Mouse (Mus musculus) adrenal gland, postnatal 14 days (tissue): ENCODE measurements around the gene Acbd3. TPM values are rescaled to one million over a fixed set of nuclear protein-coding genes. Genes with fewer than 3 reads are reported as not detected.

Source experiments
- DNase-seq: peaks from one replicate; pipeline ENCODE4 v3.0.0; 2021; ENCODE audit warnings: mixed read lengths
- total RNA-seq: library from RNA; stranded (reverse); gene quantifications from 2 replicates; pipeline ENCODE4 v1.2.3, GENCODE M21; 2021

Gene Acbd3
- total RNA-seq, 1 experiment from 2014 or later, result 41.8 TPM

DNA sequence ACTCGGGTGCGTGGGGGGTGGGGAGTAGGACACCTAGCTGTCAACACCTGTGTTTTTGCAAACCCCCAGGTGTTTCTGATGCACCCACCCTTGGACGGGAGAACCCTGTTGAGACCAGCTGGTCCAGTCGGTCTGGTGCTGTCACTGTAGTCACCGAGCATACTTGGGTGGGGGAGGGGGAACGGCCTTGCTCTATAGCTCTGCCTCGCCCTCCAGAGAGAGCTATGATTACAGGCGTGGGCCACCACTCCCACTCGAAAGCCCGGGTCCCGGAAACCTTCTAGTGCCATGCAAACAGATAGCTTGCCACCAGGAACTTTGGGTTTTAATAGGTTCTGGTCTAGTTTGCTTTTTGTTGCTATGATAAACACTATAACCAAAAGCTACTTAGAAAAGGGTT is 36.3 kb downstream of the Acbd3 start:
- no peak for DNase-seq

DNA sequence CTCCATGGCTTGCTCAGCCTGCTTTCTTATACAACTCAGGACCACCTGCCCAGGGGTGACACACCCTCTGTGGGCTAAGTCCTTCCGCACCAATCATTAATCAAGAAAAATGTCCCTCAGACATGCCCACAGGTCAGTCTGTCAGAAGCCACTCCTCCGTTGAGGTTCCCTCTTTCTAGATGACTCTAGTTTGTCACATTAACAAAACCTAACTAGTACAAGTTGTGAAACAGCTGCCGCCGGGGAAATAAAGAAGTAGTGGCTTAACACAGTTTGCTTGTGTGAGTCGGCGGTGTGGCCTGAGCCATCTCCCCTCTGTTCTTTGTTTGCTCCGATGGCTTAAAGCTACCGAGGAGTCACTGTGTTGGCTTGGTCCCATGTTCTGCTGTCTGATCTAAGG is 36.8 kb downstream of the Acbd3 start:
- DNase-seq, result no peak

DNA sequence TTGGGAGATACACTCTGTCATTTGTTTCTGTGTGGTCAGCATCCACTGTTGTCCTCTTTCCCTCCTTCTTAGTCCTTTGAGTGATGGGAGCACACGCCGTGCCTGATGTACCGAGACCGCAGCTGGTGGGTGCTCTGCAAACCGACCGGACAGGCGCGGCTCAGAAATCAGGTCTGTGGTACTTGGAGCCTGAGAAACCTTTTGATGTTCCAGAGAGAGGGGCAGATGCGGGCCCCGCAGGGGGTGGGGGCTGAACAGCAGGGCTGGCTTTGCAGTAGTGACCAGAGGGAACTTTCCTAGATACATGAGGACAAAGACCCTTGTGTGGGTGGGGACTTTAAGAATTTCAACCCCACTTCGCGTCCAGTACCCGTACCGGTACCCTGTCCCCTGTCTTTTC is 37.5 kb downstream of the Acbd3 start:
- no peak for DNase-seq

DNA sequence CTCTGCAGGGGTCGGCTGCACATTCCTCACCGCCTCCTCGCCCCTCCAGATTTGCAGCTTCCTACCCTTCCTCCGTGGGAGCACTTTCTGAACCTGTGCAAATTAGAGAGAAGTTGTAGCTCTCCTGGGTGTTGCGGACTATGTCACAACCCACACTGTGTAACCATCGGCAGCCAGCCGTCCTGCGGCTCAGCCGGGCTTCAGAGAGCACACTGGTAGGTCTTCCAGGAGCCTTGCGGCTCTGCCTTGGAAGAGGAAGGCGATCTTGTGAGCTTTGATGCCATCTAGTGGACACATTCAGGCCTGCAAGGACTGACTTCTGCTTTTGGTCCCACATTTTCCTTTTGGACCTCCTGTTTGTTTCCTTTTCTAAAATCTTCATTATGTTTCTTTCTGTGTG is 38.0 kb downstream of the Acbd3 start:
- peak; percentile 90 for DNase-seq

DNA sequence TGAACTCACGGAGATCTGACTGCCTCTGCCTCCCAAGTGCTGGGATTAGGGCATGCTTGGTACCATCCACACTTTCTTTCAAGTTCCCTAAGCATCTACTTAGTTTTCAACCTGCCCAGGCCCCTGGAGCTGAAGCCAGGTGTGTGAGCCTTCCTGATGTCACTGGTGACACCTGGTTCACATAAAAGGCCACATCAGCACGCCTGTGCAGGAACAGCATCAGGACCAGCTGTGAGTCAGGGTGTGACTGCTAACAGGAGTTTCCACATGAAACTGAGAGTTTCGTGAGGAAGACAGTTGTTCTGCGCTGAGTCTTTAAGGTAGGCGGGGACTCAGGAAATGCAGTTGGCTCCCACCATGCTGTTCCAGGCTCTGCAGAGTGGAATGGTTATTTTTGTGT is 39.5 kb downstream of the Acbd3 start:
- DNase-seq, result no peak

DNA sequence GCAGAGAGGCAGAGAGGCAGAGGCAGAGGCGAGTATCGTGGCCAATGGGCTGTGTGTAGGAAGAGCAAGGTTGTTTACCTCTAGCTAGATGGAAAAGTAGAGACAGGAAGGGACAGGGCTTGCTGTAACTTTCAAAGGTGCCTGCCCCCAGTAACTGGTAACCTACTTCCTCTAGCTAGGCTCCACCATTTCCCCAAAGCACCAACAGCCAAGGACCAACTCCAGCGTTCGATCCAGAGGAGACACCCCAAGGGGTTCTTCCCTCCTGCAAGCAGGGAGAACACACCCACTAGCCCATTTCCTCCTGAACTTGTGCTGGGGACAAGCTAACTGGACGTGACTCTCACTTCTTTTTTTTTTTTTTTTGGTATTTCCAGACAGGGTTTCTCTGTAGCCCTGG is 40.7 kb downstream of the Acbd3 start:
- no peak for DNase-seq

DNA sequence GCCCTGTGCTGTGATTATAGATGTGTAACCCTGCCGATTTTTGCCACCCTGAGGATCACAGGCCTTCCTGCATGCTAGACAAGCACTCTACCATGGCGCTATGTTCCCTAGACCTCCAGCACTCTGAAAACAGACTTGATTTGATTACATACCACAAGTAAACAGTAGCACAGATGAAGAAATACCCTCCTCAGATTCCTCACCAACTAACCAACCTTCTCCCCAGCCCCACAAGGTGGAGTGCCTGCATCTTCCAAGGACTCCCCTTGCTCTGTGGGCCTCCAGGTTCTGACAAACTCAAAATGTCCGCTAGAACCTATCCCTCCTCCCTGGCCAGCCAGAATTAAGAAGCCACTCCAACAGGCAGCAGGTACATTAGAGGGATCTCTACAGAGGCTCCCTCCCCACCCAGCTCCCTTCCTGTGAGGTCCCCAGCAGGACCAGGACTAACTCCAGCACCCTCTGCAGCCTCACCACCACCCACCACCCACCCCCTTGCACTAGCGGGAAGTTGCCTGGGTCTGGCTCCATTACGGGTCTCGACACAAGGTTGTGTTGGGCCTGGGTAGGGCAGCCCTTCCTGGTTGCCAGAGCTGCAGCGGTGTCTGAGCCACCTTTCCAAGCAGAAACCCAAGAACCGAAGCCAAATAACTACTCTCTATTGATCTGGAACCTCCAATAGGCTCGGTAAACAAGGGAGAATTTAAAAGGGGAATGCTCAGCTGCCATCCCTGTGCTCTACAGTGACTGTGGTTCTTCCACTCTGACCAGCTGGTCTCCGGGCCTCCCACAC is 41.9 kb downstream of the Acbd3 start:
- peak; percentile 32 for DNase-seq

DNA sequence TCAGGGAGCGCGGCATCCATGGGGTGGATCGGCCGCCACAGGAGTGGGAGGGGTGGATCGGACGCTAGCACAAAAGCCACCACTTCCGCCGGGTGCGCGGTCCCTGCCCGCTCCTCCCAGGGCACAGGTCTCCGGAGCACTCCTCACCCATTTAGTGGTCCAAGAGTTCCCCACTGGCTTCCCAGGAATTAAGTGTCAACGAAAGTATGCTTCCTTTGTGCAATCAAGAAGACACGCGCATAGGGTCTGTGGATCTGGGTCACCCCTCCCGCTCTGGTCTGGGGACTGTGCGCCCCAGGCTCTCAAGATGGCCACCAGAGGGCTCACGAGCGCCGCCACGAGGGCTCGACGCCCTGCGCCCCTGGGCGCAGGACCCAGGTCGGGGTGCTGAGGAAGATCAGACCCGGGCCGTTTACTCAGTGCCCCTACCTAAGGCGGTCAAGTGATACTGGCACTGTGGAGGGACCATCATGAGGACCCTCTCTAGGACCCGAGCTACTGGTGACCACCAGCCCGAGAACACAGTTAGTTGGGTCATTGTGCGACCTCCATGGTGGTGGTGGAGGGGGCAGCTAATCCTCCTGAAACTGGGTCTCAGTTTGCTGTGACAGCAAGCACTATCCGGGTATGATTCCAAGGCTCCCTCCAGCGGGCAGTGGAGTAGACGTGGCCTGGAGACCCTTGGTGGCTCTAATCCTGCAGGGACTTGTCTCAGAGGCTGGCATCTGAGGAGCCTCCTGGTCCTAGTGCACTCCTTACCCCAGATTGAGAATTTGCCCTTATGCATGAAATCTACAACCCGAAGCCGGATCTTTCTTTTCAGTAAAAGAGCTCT is 42.7 kb downstream of the Acbd3 start:
- peak; percentile 89 for DNase-seq

DNA sequence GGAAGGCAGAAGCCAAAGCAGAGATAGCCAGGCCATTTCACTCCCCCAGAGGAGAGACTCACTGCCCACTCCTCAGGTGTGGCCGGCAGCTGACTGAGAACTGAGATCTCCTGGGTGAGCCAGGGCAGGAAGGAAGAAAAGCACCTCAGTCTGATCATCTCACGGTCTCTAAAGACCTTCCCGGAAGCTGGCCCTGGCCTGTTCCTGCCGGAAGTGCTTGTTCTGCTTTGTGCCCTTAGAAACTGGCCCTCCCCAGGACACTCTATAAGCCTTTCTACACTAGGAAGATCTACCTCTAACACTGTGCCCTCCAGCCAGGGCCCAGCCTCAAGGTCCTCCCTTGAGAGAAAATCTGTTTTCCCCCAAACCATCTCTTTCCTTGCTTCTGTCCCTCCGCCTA is 45.5 kb downstream of the Acbd3 start:
- DNase-seq, result no peak

DNA sequence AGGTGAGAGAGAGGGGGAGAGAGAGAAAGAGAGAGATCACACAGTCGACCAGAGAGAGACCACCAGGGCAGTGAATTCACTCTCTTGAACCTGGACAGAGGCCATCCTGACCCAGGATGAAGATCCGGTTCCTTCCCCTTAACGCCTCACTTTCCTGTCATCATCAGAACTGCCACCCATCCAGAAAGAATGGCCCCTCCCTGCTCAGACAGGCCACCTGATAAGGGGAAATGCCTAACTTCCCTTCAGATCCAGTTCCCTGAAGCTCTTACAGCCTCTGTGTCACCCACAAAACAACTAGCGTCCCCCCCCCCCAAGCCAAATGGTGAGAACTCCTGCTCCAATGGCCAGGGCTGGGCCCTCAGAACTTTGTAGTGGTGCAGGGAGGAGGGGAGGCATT is 45.9 kb downstream of the Acbd3 start:
- no peak for DNase-seq

DNA sequence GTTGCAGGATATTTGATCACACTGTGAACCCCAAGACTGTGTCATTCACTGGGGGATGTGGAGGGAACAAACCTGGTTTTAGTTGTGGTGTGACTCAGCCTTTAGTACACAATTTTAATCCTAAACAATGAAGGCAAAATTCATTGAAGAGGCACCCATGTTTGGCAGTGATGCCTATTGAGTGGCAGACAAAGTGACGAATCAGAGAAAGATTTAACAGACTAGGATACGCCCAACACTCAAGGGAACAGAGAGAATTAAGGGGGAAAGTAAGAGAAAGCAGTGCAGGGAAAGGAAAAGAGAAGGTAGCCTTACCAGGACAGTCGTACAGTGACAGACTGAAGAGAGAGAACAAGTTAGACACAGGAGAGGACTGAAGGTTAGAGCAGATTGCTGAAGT is 46.4 kb downstream of the Acbd3 start:
- no peak for DNase-seq

DNA sequence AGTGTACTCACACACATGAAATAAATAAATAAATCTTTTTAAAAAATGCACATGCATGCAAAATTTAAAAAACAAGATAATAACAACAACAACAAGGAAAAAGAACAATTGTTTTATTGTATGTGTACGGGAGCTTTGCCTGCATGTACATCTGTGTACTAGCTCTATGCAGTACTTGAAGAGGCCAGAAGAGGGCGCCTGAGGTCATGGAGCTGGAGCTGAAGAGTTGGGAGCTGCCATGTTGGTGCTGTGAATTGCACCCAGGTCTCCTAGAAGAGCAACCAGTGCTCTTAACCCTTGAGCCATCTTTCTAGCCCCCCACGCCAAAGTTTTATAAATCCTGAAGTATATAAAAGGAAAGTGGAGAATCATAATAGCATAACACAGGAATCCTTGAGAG is 48.8 kb downstream of the Acbd3 start:
- peak; percentile 52 for DNase-seq

DNA sequence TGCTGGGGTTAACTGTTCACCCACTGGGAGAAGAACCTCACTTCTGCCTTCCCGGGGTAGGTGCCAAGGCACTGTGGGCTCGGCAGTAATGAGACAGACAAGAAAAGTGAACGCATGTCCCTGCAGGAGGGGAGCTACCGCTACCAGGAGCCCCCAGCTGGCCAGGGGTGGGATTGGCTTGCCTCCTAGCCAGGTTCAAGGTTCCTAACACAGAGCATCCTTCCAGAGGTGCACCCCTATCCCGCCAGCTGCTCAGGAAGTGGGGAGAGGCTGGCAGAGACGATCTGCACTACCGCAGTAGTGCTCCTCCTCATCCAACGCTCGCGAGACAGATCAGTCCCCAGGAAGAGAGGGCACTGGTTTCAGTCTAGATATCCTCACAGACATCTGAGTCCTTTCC is 49.5 kb downstream of the Acbd3 start:
- no peak for DNase-seq

DNA sequence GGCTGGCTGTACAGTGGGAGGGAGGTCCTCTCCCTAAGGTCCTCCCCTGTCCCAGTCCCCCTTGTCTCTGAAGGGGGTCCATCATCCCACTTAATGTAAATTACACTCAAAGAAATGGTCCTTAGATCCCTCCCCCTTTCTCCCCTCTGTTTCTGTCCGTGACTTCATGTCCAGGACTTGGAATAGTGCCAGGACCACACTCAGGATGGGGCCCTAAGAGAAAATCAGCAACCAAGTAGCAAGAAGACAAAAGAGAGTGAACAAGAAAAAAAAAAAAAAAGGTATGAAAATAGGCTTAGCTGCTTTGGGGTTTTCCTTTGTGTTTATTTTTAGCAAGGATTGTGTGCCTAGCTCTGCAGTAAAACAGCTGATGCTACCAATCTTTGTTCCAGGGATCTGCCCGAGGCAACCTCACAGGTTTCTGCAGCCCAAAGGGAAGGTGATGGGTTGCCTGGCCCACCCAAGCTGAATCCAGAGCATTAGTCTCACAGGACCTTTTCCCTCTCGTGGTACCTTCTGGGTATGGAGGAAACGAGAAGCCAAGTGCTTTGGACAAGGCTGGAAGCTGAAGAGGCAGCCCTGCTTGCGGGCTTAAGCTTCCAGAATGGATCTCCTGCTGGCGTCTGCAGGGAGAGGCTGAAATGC is 50.1 kb downstream of the Acbd3 start:
- DNase-seq, result no peak

DNA sequence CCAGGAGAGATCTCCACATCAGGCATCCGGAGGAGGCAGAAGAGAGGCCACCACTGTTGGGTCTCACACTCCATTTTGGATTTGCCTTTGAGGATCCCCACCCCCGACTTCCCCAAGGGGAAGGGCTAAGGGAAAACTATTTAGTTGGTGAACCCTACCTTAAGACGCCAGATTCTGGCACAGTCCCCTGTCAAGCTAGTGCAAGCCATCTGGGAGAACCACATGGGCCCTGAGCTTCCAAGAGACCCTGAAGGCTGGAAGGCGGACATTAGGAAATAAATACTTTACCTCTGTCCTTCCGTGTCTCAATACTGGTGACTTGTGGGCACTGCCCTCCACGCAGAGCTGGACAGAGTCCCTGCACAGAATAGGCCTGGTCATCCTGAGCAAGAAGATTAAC is 50.7 kb downstream of the Acbd3 start:
- DNase-seq, result no peak

DNA sequence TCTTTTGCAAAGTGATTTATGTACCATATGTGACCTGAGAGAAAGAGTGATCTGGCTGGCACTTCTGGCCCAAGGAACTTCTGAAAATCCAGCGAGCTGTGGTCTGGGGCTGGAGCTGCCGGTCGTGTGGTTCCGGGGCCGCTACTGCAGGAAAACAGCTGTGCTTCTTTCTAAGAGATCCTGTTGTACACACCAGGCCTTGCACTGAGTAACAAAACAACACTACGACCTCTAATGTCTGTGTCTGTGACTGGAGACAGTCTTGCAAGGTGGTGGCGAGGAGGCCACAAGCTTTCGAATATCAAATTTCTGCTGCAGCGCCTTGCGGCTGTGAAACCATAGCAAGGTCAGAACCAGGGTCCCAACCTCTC is 51.4 kb downstream of the Acbd3 start:
- DNase-seq, result no peak

DNA sequence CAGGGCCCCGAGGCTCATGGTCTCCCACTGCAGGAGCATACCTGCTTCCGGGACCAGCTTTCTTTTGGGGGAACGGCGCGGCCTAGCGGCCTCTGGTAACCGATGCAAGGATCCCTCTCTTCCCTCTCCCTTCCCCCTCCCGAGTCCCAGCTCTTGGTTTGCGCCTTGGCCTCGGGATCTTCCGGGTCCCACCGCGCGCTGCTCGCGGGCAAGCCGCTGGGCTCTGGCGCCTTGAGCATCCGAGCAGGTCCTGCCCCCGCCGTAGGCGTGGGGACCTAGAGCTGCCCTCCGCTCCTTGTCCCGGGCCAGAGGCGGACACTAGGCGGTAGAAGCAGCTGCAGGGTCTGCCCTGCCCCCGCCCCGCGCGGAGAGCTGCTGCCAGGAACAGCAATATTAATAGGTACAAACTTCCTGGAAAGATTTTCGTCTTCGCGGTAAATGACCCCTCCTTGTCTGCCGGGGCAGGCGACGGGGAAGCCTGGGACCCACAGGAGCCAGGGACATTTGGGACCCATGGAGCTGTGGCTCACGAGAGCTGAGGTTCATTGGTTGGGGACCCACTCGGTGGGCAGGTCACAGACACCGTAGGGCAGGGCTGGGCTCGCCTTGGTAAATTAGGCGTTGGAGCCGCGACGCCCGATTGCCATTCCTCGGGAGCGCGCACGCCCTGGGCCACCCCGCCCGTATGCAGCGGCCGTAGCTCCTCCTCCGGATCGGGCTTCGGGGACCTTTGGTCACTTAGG is 52.0 kb downstream of the Acbd3 start:
- peak; percentile 93 for DNase-seq

DNA sequence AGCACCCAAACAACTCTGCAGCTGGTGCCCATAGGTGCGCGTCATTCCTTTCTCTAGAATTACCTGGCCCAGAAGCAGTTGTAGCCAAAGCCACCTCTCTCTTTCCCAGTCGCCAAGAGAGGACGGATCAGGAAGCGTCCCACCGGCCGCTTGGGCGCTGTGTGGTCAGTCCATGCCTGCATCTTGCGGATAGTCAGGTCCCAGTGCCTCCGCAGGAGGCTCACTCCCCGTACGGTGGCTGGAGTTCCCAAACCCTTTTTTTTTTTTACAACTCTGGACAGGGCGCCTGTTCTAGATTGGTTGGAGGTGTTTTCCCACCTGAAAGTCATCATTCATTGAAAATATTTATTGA is 52.5 kb downstream of the Acbd3 start:
- no peak for DNase-seq

DNA sequence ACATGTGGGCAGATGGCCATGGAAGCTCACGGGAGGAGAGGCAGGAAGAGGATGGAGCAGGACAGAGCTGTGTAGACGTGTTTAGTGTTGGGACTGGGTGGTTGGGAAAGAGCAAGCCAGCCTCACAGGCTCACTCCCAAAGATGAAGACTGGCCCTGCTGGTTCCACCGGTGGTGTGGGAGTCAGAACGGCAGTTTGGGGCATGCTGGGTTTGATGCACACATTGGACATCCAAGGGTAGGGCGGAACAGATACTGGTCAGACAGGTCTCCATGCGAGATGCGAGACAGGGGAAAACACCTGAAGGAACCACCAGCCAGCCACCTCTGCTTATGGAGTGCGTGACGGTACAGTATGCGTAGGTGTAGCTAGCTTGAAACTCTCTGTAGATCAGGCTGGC is 53.1 kb downstream of the Acbd3 start:
- DNase-seq, result no peak

DNA sequence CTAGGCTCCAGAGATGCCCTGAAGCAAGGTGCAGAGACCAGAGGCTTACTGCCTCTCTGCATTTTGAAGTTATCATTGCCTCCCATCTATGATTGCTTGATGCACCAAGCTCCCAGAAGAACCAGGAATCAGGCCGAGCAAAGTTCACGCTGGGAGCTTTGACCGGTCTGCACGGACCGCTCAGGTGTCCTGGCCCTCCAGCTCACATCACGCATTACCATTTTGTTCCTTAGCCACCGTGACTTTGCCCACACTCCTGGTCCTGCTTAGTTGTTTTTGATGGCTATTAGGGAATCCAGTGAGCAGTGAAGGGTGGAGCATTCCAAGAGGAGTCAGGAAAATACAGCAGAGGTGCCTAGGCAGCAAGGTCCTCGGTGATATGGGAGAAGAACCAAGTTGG is 54.4 kb downstream of the Acbd3 start:
- no peak for DNase-seq

DNA sequence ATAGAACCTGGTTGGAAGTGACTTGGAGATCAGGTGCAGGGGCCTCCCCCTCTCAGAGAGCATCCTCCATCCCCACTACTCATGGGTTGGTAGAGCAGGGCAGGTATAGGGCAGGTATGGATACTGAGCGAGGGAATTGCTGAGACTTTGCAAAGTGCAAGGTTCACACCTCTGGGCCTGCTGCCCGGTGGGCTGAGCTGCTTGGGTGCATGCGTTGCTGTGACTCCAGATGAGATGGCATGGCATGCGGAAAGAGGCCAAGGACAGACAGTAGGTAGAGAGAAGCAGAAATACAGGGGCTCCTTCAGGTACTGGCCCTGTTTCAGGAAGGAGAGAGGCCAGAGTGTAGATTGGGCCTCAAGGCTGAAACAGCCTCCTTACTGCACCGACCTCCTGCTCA is 55.4 kb downstream of the Acbd3 start:
- DNase-seq, result no peak

DNA sequence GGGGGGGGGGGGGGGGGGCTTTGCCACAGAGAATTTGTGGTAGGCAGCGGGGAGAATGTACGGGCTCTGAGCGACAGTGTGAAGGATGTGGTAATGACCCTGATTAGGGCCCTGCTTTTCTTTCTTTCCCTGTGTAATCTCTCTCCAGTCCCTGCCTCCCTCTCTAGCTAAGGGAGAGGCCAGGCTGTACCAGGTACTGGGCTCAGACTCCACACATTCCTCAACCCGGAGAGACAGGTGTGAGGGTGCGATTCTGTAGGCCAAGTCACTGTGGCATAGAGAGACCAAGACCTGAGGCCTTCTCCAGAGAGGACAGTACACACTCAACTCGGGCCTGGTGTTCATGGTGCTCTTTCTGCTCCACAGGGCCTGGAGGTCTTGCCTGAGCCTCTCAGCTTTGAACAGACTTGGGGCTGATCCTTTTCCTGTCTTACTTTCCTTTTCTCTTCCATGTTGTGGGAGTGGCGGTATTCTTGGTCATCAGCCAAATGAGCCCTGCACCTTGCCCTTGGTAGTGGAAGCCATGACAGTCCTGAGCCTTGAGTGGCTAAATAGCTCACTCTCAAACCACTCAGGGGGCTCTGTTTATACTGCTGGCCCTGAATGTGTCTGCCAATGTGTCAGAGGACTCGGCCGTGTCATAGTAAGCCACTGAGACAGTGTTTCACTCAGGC is 57.2 kb downstream of the Acbd3 start:
- peak; percentile 54 for DNase-seq
